Comparison of ENCODE assay signal across 8 mouse cellular contexts in genomic region chr2:131820088-131820675, GRCm38 (mm10). TPM values are rescaled to one million over a fixed set of nuclear protein-coding genes. Genes with fewer than 3 reads are reported as not detected.
DNase-seq lines count a peak whose midpoint lies in the region; ATAC-seq and TF ChIP-seq lines count a peak whose summit lies in the region.

No protein-coding gene starts in this region.

- peak overlapping the region; percentile 49 for H3K4me2 ChIP-seq in forebrain, embryonic 13.5 days
- H3K4me2 ChIP-seq in neural tube, embryonic 15.5 days, result peak overlapping the region; percentile 46

- H3K27me3 ChIP-seq in E14TG2a.4 (ENCODE audit: insufficient read depth, low read length), result no peaks in the 10 kb centered on the region
- H3K27me3 ChIP-seq in forebrain, embryonic 13.5 days, result no peaks in the 10 kb centered on the region
- no peaks in the 10 kb centered on the region for H3K27me3 ChIP-seq in neural tube, embryonic 15.5 days (replicated peaks)

- H3K36me3 ChIP-seq in E14TG2a.4 (ENCODE audit: insufficient read depth, low read length), result no peaks in the 10 kb centered on the region
- H3K36me3 ChIP-seq in forebrain, embryonic 13.5 days (ENCODE audit: poor library complexity, severe bottlenecking), result no peaks in the 10 kb centered on the region
- no peaks in the 10 kb centered on the region for H3K36me3 ChIP-seq in neural tube, embryonic 15.5 days

- H3K4me1 ChIP-seq in E14TG2a.4 (replicated peaks; ENCODE audit: low read depth, low read length), result peaks cover 14% of the 10 kb centered on the region
- peaks cover 6% of the 10 kb centered on the region; the same call in 1 of the 2 replicates for H3K4me1 ChIP-seq in forebrain, embryonic 13.5 days
- peaks cover 6% of the 10 kb centered on the region for H3K4me1 ChIP-seq in neural tube, embryonic 15.5 days

- no peaks in the 10 kb centered on the region for H3K9me3 ChIP-seq in E14TG2a.4 (ENCODE audit: low read length)
- no peaks in the 10 kb centered on the region for H3K9me3 ChIP-seq in forebrain, embryonic 13.5 days (replicated peaks)
- no peaks in the 10 kb centered on the region for H3K9me3 ChIP-seq in neural tube, embryonic 15.5 days (replicated peaks)

- no peak overlapping the region for H3K9ac ChIP-seq in forebrain, embryonic 13.5 days
- H3K9ac ChIP-seq in neural tube, embryonic 15.5 days (replicated peaks), result no peak overlapping the region

- TF ChIP-seq CTCF in E14TG2a.4 (conservative IDR thresholded peaks at IDR 0.05; ENCODE audit: low read length), result peak; percentile 99

- peak; percentile 66 for ATAC-seq in forebrain, embryonic 13.5 days
- ATAC-seq in neural tube, embryonic 15.5 days (ENCODE audit: low FRiP score), result peak; percentile 61; the same call in 1 of the 2 replicates

- no peak overlapping the region for H3K27ac ChIP-seq in forebrain, embryonic 13.5 days
- no peak overlapping the region for H3K27ac ChIP-seq in neural tube, embryonic 15.5 days (replicated peaks)

- peak; percentile 89 for DNase-seq in c-Kit-positive CD71-positive TER-119-positive erythroid progenitor cells, embryonic 14.5 days (ENCODE audit: low spot score)
- DNase-seq in heart, postnatal 25 days (ENCODE audit: low spot score), result peak; percentile 31
- DNase-seq in layer of hippocampus, adult 11-12 months (ENCODE audit: low spot score), result peak; percentile 89
- DNase-seq in lung, adult 18-20 months, result peak; percentile 76 to 79
- DNase-seq in testis, postnatal 14 days (ENCODE audit: low spot score), result peak; percentile 71

- H3K4me3 ChIP-seq in E14TG2a.4 (replicated peaks; ENCODE audit: low read length), result no peak overlapping the region
- no peak overlapping the region for H3K4me3 ChIP-seq in forebrain, embryonic 13.5 days
- H3K4me3 ChIP-seq in neural tube, embryonic 15.5 days (replicated peaks), result no peak overlapping the region

- 24% methylated on average over 14 of the region's 14 CpGs for WGBS in forebrain, embryonic 13.5 days
- 25% methylated on average over 14 of the region's 14 CpGs for WGBS in neural tube, embryonic 15.5 days

- intact Hi-C loops in heart, postnatal 25 days (cut with DNase I), result loop anchor here (5.0 kb wide), 1 partner anchor 417 kb away; no protein-coding TSS in a partner anchor

RNA-seq across cellular contexts. Expression of gene Erv3, which starts 39.4 kb away (rescaled TPM):
- polyA plus RNA-seq in forebrain, embryonic 13.5 days (2015; fragmentation: Nextera tagmentation; extraction: Ambion mirVana), result not detected in 2 replicates
- total RNA-seq in heart, postnatal 25 days (2021), result not detected
- not detected in 2 replicates for polyA plus RNA-seq in neural tube, embryonic 15.5 days (2015; fragmentation: Nextera tagmentation; extraction: Ambion mirVana)

Comparison
In these comparisons a context has a peak if more than half of its experiments do, and no peak if none do; other contexts are left out.
1. DNase-seq: peak in every context shown above with its lines; median percentile 89 in c-Kit-positive CD71-positive TER-119-positive erythroid progenitor cells, embryonic 14.5 days; 89 in layer of hippocampus, adult 11-12 months; 78 in lung, adult 18-20 months; 71 in testis, postnatal 14 days; 31 in heart, postnatal 25 days.